Mouse (Mus musculus): ENCODE measurements at regions not wholly inside any gene's neighbourhood (a gene's known extent, or its start where the extent isn't known, plus 50 kb on each side); places are given as distances from the start of the nearest gene placed in this dataset.

GRCm38 (mm10) chr14:28784106-28784633 lies 233.8 kb upstream of the Lrtm1 start:
- no peak overlapping the region for H3K4me3 ChIP-seq
- H3K4me1 ChIP-seq: no peaks in the 10 kb centered on the region
- no peaks in the 10 kb centered on the region for H3K9me3 ChIP-seq
- no peaks in the 10 kb centered on the region for H3K36me3 ChIP-seq
- no peak overlapping the region for H3K27ac ChIP-seq
- H3K27me3 ChIP-seq (ENCODE audit: insufficient read depth, poor library complexity, severe bottlenecking): no peaks in the 10 kb centered on the region
- DNase-seq (ENCODE audit: low spot score): no peak
- WGBS: 86% methylated on average over 6 of the region's 6 CpGs

- WGBS: 4% methylated on average over 4 of the region's 4 CpGs
- DNase-seq (ENCODE audit: low spot score): no peak
- H3K27ac ChIP-seq: no peak overlapping the region
Measured at GRCm38 (mm10) chr14:28798290-28798689, 219.7 kb upstream of the Lrtm1 start.

GRCm38 (mm10) chr14:28801681-28802080 lies 216.3 kb upstream of the Lrtm1 start:
- Histone ChIP-seq H3K4me3 (no peak overlapping the region), H3K27me3 (ENCODE audit: insufficient read depth, poor library complexity, severe bottlenecking) (peaks cover 15% of the 10 kb centered on the region), H3K27ac (no peak overlapping the region), H3K4me1 (peaks cover 8% of the 10 kb centered on the region; the same call in 1 of the 2 replicates), H3K36me3 (no peaks in the 10 kb centered on the region), H3K9me3 (no peaks in the 10 kb centered on the region)
- WGBS: 74% methylated on average over 4 of the region's 4 CpGs
- no peak for DNase-seq (ENCODE audit: low spot score)

More at GRCm38 (mm10) chr14:28798290-28798689, 219.7 kb upstream of the Lrtm1 start:
- H3K9me3 ChIP-seq: no peaks in the 10 kb centered on the region
- peaks cover 8% of the 10 kb centered on the region; the same call in 1 of the 2 replicates for H3K4me1 ChIP-seq
- no peak overlapping the region for H3K4me3 ChIP-seq
- H3K27me3 ChIP-seq (ENCODE audit: insufficient read depth, poor library complexity, severe bottlenecking): peaks cover 15% of the 10 kb centered on the region
- no peaks in the 10 kb centered on the region for H3K36me3 ChIP-seq

- 86% methylated on average over 5 of the region's 5 CpGs for WGBS
- no peaks in the 10 kb centered on the region for H3K36me3 ChIP-seq
- H3K27ac ChIP-seq: no peak overlapping the region
- H3K9me3 ChIP-seq: no peaks in the 10 kb centered on the region
- H3K27me3 ChIP-seq (ENCODE audit: insufficient read depth, poor library complexity, severe bottlenecking): peaks cover 15% of the 10 kb centered on the region
- no peak for DNase-seq (ENCODE audit: low spot score)
- peaks cover 8% of the 10 kb centered on the region; the same call in 1 of the 2 replicates for H3K4me1 ChIP-seq
- no peak overlapping the region for H3K4me3 ChIP-seq
Measured at GRCm38 (mm10) chr14:28802126-28802525, 215.9 kb upstream of the Lrtm1 start.

GRCm38 (mm10) chr14:28808094-28808493 lies 209.9 kb upstream of the Lrtm1 start:
- Histone ChIP-seq H3K27me3 (ENCODE audit: insufficient read depth, poor library complexity, severe bottlenecking) (no peaks in the 10 kb centered on the region), H3K9me3 (no peaks in the 10 kb centered on the region), H3K4me1 (no peaks in the 10 kb centered on the region), H3K4me3 (no peak overlapping the region), H3K27ac (no peak overlapping the region), H3K36me3 (no peaks in the 10 kb centered on the region)
- no peak for DNase-seq (ENCODE audit: low spot score)
- WGBS: 84% methylated on average over 4 of the region's 4 CpGs

- Histone ChIP-seq H3K36me3 (no peaks in the 10 kb centered on the region), H3K9me3 (no peaks in the 10 kb centered on the region), H3K27ac (no peak overlapping the region), H3K4me3 (no peak overlapping the region), H3K27me3 (ENCODE audit: insufficient read depth, poor library complexity, severe bottlenecking) (no peaks in the 10 kb centered on the region), H3K4me1 (no peaks in the 10 kb centered on the region)
- DNase-seq (ENCODE audit: low spot score): no peak
- WGBS: 70% methylated on average over 5 of the region's 5 CpGs
Measured at GRCm38 (mm10) chr14:28809355-28809754, 208.7 kb upstream of the Lrtm1 start.

GRCm38 (mm10) chr14:28820970-28821369 lies 197.0 kb upstream of the Lrtm1 start:
- H3K4me3 ChIP-seq: no peak overlapping the region
- no peaks in the 10 kb centered on the region for H3K36me3 ChIP-seq
- H3K27ac ChIP-seq: no peak overlapping the region
- no peaks in the 10 kb centered on the region for H3K9me3 ChIP-seq
- WGBS: 82% methylated on average over 5 of the region's 5 CpGs
- H3K4me1 ChIP-seq: no peaks in the 10 kb centered on the region
- no peak for DNase-seq (ENCODE audit: low spot score)
- H3K27me3 ChIP-seq (ENCODE audit: insufficient read depth, poor library complexity, severe bottlenecking): no peaks in the 10 kb centered on the region

GRCm38 (mm10) chr14:28827186-28827585 lies 190.8 kb upstream of the Lrtm1 start:
- H3K36me3 ChIP-seq: no peaks in the 10 kb centered on the region
- no peaks in the 10 kb centered on the region for H3K27me3 ChIP-seq (ENCODE audit: insufficient read depth, poor library complexity, severe bottlenecking)
- DNase-seq (ENCODE audit: low spot score): no peak
- no peak overlapping the region for H3K27ac ChIP-seq
- H3K9me3 ChIP-seq: no peaks in the 10 kb centered on the region
- WGBS: 85% methylated on average over 6 of the region's 6 CpGs
- H3K4me1 ChIP-seq: no peaks in the 10 kb centered on the region
- no peak overlapping the region for H3K4me3 ChIP-seq

GRCm38 (mm10) chr14:28837117-28837516 lies 180.9 kb upstream of the Lrtm1 start:
- no peaks in the 10 kb centered on the region for H3K27me3 ChIP-seq (ENCODE audit: insufficient read depth, poor library complexity, severe bottlenecking)
- no peaks in the 10 kb centered on the region for H3K4me1 ChIP-seq
- DNase-seq (ENCODE audit: low spot score): no peak
- no peak overlapping the region for H3K27ac ChIP-seq
- H3K4me3 ChIP-seq: no peak overlapping the region
- no peaks in the 10 kb centered on the region for H3K36me3 ChIP-seq
- H3K9me3 ChIP-seq: no peaks in the 10 kb centered on the region

GRCm38 (mm10) chr14:28848831-28849590 lies 169.0 kb upstream of the Lrtm1 start:
- DNase-seq (ENCODE audit: low spot score): no peak
- Histone ChIP-seq H3K36me3 (no peaks in the 10 kb centered on the region), H3K4me3 (no peak overlapping the region), H3K27ac (no peak overlapping the region), H3K27me3 (ENCODE audit: insufficient read depth, poor library complexity, severe bottlenecking) (no peaks in the 10 kb centered on the region), H3K9me3 (no peaks in the 10 kb centered on the region), H3K4me1 (0 out of 2 replicates have a peak, but pooled peaks cover 7% of the 10 kb centered on the region)
- 16% methylated on average over 2 of the region's 2 CpGs for WGBS
